Mouse (Mus musculus) ES-E14 (cell line): ENCODE results near the gene Tle2. TPM values are rescaled to one million over a fixed set of nuclear protein-coding genes. Genes with fewer than 3 reads are reported as not detected.

ENCODE experiments used
- DNase-seq: peaks from one replicate; pipeline ENCODE4 v3.0.0-alpha.2; 2013; ENCODE audit warnings: low read depth, low spot score
- H3K27ac ChIP-seq: 2 replicates; pipeline ENCODE4 v1.5.1; 2012; ENCODE audit warnings: low read depth, mild to moderate bottlenecking, low read length, moderate library complexity, mixed read lengths; ENCODE audit not compliant: poor library complexity, insufficient read depth, severe bottlenecking
- H3K36me3 ChIP-seq: 2 replicates; pipeline ENCODE4 v1.6.1; 2012; ENCODE audit warnings: mild to moderate bottlenecking, low read length, moderate library complexity, mixed read lengths; ENCODE audit not compliant: control insufficient read depth, poor library complexity, insufficient read depth, severe bottlenecking
- H3K4me1 ChIP-seq, 2 experiments: fragments of 150-350 bp in 1 of 2; sonication (generic) in 1 of 2; 2 replicates each; pipeline ENCODE4 v1.6.1; 2012; ENCODE audit warnings: low read length in 2 of 2, mild to moderate bottlenecking in 1 of 2, mixed read lengths in 1 of 2; ENCODE audit not compliant: control insufficient read depth in 2 of 2, insufficient read depth in 2 of 2, poor library complexity in 1 of 2
- H3K4me3 ChIP-seq, 2 experiments: fragments of 150-350 bp in 1 of 2; sonication (generic) in 1 of 2; 2 replicates each; pipeline ENCODE4 v1.5.1; 2012; ENCODE audit warnings: low read length in 2 of 2, low read depth in 1 of 2, mild to moderate bottlenecking in 1 of 2, mixed read lengths in 1 of 2; ENCODE audit not compliant: insufficient read depth in 1 of 2, poor library complexity in 1 of 2, severe bottlenecking in 1 of 2
- H3K9ac ChIP-seq: 2 replicates; pipeline ENCODE4 v1.6.1; 2012; ENCODE audit warnings: low read depth, mild to moderate bottlenecking, low read length, mixed read lengths; ENCODE audit not compliant: poor library complexity, insufficient read depth, severe bottlenecking
- H3K9me3 ChIP-seq: fragments of 150-350 bp; sonication (generic); 2 replicates; pipeline ENCODE4 v1.6.1; 2012; ENCODE audit warnings: low read depth, mild to moderate bottlenecking, low read length; ENCODE audit not compliant: control insufficient read depth, insufficient read depth
- CHD2 ChIP-seq: IDR thresholded peaks from 2 replicates; pipeline ENCODE4 v1.6.1; 2014; ENCODE audit warnings: mild to moderate bottlenecking, low read depth, low read length, inconsistent platforms
- HCFC1 ChIP-seq: IDR thresholded peaks from 2 replicates; pipeline ENCODE4 v1.6.1; 2012; ENCODE audit warnings: low read length, inconsistent platforms, borderline replicate concordance; ENCODE audit not compliant: insufficient read depth
- MAFK ChIP-seq: IDR thresholded peaks from 2 replicates; pipeline ENCODE4 v1.6.1; 2014; ENCODE audit warnings: mild to moderate bottlenecking, low read depth, low read length, inconsistent platforms; ENCODE audit not compliant: insufficient read depth
- ZC3H11A ChIP-seq: IDR thresholded peaks from 2 replicates; pipeline ENCODE4 v1.6.1; 2012; ENCODE audit warnings: low read depth, mild to moderate bottlenecking, inconsistent platforms, low read length, borderline replicate concordance
- ZNF384 ChIP-seq: IDR thresholded peaks from 2 replicates; pipeline ENCODE4 v1.6.1; 2012; ENCODE audit warnings: low read depth, low read length, inconsistent platforms
- in situ Hi-C, 2 experiments: fragments of 600-800 bp; cut with MboI; formaldehyde crosslinking; loops; one replicate each; pipeline ENCODE4 v1.15.1; 2025; ENCODE audit warnings: low sequenced_read_pairs in 2 of 2, inconsistent platforms in 1 of 2; ENCODE audit not compliant: unreplicated experiment in 2 of 2
- total RNA-seq: library from RNA; depleted of rRNA; stranded (reverse); fragments of 300-350 nt; gene quantifications from 2 replicates; pipeline ENCODE4 v1.2.3, GENCODE M21; 2012

Tle2 gene
- total RNA-seq, 1 experiment, result 2.4 TPM

DNA sequence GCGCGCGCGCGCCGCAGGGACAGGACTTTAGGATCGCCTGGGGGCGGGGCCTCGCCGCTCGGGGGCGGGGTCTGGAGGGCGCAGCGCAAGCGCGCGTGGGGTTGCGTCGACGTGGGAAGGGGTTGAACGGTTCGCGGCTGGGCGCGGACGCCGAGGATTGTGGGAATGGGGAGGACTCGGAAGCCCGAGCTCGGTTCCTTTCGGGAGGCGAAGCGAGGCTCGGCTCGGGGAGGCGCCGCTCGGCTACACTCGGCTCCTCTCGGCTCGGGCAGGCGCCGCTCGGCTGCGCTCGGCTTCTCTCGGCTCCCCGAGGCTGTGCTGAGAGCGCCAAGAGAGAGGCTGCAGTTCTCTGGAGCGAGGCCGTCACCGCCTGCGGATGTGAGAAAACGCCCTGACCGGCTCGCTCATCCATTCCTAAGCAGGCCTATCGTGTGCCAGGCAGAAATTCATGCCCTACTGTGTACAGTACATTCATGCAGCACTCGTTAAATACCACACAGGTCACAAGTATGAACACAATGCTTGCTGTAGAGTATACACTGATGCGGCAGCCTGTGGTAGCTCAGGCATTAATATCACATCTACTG is 29.1 kb upstream of the Tle2 start, which contains the start of gene Gna11:
Gene Gna11, minus strand, starts transcription at position 30 of the 587 bp plus-strand sequence.
- peak within 1 kb of the TSS; percentile 81 to 94 for H3K4me3 ChIP-seq
- H3K27ac ChIP-seq, result peak within 1 kb of the TSS; percentile 46; the same call in 1 of the 2 replicates
- peak; percentile 79 for DNase-seq
- no peaks in the 10 kb centered on the region for H3K9me3 ChIP-seq
- peaks cover 5 to 20% of the 10 kb centered on the region in 2 experiments; a peak in 3 of 4 replicates for H3K4me1 ChIP-seq
- H3K36me3 ChIP-seq, result peaks cover 2% of the 10 kb centered on the region; the same call in 1 of the 2 replicates
- TF ChIP-seq HCFC1, result 0 out of 2 replicates have a peak, but pooled peaks have one; percentile 36
- TF ChIP-seq MAFK, result no peak
- no peak for TF ChIP-seq CHD2
- no peak for TF ChIP-seq ZC3H11A
- in situ Hi-C loops, result no loop called here
- peak within 1 kb of the TSS; percentile 88 for H3K9ac ChIP-seq

DNA sequence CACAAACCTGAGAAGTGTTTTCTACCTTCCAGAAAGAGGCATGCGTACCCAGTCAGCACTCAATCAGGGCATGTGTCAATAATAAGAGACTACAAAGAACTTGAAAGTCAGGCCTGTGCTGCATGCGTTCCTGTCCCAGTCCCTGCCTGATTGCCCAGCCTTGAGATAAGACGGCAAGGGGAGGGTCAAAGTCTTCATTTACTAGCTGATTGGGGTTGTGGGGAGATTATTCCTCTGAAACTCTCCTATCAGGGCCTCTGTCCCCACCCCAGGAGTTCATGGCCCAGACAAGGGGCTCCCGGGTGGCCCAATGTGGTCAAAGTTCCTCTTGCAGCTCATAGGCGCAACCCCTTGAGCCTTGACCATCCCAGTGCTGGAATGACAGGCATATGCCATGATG is 28.0 kb upstream of the Tle2 start:
- no peak overlapping the region for H3K27ac ChIP-seq
- no peak overlapping the region for H3K9ac ChIP-seq
- DNase-seq, result no peak
- H3K9me3 ChIP-seq, result no peaks in the 10 kb centered on the region
- H3K4me3 ChIP-seq, result no peak overlapping the region
- in situ Hi-C loops, result no loop called here
- H3K4me1 ChIP-seq, result peaks cover 5 to 20% of the 10 kb centered on the region in 2 experiments; a peak in 3 of 4 replicates
- peaks cover under 1% of the 10 kb centered on the region; the same call in 1 of the 2 replicates for H3K36me3 ChIP-seq
- no peak for TF ChIP-seq ZC3H11A
- no peak for TF ChIP-seq CHD2
- TF ChIP-seq HCFC1, result no peak
- TF ChIP-seq ZNF384, result no peak
- TF ChIP-seq MAFK, result no peak

DNA sequence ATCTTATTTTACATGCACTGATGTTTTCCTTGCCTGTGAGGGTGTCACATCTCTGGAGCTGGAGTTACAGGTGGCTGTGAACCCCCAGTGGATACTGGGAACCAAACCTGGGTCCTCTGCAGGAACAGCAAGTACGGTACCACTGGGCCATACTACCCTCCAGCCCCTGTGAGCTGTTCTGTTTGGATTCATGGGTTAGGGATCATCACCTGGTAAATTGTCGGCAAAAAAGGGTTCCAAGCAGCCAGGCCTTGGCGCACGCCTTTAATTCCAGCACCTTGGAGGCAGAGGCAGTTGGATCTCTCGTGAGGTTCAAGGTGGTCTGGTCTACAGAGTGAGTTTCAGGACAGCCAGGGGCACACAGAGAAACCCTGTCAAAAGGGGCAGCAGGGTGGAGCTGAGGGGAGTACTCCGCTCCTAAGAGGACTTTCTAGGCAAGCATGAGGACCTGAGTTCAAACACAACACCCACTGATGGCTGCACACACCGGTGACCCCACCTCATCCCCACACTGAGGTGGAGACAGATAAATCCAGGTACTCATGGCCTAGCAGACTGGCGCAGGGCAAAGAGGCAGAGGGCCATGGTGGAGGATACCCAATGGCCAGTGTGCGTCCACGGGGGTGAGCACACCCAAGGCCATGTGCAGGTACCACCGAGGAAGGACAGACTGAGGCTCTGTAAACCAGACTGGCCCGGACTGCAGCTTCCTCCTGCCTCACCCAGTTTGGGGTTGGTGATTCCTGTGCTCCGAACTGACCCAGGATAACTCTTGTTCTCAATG is 27.4 kb upstream of the Tle2 start:
- peaks cover 5 to 23% of the 10 kb centered on the region in 2 experiments; a peak in 3 of 4 replicates for H3K4me1 ChIP-seq
- in situ Hi-C loops, result no loop called here
- TF ChIP-seq ZC3H11A (no peak), ZNF384 (no peak), CHD2 (no peak), MAFK (no peak), HCFC1 (no peak)
- H3K27ac ChIP-seq, result no peak overlapping the region
- no peaks in the 10 kb centered on the region for H3K9me3 ChIP-seq
- H3K36me3 ChIP-seq, result no peaks in the 10 kb centered on the region
- no peak overlapping the region for H3K4me3 ChIP-seq
- no peak overlapping the region for H3K9ac ChIP-seq
- no peak for DNase-seq

DNA sequence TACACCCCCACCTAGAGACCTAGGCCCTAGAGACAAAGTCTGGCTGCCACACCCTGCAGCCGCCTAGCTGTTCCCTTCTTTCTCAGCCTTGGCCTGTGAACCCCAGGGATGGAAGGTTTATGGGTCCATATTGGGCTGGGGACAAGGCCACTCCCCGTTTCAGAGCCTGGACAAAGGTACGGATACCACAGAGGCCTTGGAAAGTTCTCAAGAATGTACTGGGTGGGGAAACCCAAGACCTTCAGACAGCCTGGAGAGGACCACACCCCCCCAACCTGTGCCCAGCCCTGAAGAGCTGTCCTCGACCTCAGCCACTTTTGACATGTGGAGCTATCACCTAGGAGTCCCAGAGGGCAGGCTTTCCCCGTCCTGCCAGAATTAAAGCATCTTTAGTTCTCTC is 25.4 kb upstream of the Tle2 start:
- Histone ChIP-seq H3K4me1 (peaks cover 4 to 5% of the 10 kb centered on the region in 2 experiments; a peak in 2 of 4 replicates), H3K27ac (no peak overlapping the region), H3K9me3 (no peaks in the 10 kb centered on the region), H3K36me3 (no peaks in the 10 kb centered on the region), H3K9ac (no peak overlapping the region), H3K4me3 (no peak overlapping the region)
- DNase-seq, result no peak
- TF ChIP-seq MAFK, result no peak
- no peak for TF ChIP-seq ZNF384
- no peak for TF ChIP-seq ZC3H11A
- in situ Hi-C loops, result no loop called here
